Mouse (Mus musculus): ENCODE results near the gene Strada.
"Not testable (repeated sequence)": the region's sequence is repeated elsewhere in the genome, so short reads cannot be mapped to it uniquely, and the experiment has no call there.

Gene Strada

DNA sequence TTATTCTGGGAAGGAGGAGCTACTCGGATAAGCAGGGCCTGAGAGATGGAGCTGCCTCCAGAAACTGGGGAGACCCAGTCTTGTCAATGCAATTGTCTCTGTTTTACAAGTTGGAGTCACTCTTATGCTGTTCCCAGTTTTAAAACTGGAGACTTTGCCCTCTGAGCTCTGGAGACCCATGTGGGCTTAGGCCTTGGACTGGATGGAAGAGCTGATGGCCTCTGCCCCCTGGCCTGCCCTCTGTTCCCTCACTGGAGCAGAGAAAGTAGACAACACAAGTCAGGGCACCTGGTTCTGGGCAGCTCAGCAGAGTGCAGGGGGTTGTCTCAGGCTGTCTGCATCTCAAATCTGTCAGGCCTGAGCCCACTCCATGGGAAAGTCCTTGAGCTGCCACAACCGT, 47.2 kb downstream of the Strada start:
- DNase-seq: no peak

DNA sequence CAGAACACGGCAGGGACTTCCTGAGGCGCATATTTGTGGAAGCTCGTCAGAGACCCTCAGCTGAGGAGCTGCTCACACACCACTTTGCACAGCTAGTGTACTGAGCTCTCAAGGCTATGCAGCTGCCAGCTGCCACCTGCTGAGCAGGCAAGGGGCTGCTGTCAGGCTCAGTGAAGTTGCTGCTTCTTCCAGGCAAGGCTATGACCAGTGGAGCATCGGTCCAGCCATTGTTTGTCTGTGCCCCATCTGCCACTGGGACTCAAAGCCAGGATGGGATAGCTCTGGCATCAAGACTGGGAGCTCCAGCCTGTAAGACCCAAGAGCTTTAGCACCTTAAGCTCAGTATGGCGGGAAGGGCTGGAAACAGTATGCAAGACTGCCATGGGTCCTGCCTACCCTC, 47.9 kb downstream of the Strada start:
- DNase-seq: no peak

DNA sequence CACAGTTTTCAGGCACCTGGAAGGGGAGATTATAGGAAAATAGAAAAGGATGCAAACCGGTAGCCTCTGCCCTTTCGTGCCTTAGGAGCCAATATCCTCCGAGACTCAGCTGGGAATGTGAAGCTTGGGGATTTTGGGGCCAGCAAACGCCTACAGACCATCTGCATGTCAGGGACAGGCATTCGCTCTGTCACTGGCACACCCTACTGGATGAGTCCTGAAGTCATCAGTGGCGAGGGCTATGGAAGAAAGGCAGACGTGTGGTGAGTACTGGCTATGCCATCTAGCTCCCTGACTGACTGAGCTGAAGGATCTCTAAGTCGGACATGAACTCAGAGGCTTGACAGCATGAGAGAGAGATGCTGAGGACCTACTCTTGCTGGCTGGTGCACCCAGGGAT, 49.8 kb downstream of the Strada start:
- peak; percentile 80 for DNase-seq

DNA sequence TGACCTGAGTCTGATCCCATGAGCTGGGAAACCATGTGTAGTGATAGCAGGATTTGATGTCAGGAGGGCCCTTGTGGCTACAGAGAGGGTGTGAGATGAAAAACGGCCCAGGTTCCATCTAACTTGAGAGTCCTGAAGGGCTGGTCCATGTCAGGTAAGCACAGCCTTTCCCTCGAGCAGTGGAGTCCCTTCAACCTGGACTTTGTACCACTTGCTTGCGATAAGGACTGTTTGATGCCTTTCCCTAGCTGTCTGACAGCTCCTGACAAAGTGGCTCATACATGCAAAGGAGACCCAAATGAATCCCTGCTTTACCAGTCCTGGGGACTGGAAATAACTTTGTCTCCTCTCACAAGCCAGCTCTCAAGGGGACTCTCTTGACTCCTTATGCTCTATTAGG, 50.7 kb downstream of the Strada start:
- DNase-seq: no peak

DNA sequence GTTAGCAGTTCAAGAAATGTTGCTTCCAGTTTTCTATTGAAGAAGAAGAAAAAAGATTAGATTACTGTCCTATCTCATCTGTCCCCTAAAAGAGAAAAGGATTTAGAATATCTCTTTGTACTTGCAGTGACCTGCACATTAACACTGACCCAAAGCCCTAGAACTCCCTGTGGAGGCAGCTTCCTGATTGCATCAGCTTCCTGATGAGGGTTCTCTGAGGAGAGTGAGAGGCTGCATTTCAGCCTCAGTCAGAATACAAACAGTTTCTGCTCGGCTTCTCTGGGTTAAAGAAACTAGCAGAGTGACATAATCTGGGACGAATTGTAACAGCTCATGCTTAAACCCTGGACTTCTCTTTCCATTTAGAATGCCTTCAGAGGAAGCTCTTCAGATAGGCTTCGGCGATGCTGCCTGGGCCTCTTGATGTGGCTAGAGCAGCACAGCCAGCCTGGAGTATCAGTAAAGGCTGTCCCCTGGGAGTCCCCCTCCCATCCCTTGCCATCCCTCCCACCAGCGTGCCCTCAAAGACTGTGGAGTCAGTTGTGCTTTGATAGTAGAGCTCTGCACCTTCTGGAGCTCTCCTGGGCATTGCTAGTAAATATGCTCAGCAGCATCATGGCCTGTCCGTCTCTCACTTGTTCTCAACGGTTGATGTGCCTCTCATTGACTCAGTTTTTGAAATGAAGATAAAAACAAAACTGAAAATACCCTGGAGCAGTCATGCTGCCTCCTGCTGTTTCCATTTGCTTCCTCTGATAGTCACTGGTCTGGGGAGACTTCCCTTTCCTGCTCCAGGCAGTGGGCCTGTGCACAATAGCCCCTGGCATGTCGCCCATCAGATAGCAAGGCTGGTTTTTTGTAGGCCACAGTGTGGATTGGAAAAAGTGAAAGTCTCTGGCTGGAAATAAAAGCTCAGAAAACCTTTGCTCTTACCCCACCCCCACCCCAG, 67.1 kb downstream of the Strada start:
- DNase-seq: no peak

DNA sequence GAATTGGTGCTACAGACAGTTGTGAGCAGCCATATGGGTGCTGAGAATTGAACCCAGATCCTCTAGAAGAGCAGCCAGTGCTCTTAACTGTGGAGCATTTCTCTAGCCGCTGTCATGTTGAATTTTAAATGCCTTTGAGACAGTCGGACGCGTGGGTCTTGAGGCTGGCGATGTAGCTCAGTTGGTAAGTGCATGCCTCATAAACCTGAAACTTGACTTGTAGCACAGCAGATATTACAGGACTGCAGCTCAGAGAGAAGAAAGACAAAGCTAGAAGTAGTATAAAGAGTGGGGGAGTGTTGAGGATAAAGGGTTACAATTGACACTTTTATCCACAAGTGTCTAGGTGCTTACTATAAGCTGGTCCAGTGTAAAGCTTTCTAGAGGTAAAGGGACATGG, 69.5 kb downstream of the Strada start:
- no peak for DNase-seq

DNA sequence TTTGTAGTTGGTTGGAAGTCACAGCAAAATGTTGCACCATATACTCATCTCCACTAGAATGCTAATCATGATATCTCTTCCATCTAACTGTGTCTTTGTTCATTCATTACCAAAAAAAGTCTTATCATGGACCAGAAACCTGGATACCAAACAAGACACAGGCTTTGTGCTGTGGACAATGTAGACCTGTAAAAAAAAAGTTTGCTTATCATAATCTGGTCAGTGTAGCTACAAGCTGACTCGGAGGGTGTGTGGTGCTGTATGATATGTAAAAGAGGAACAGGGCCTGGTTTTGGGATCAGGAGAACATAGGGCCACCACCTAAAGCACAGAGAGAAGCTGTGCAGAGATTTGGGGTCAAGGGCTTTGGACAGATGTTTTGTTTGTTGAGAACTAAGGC, 72.5 kb downstream of the Strada start:
- DNase-seq: no peak

DNA sequence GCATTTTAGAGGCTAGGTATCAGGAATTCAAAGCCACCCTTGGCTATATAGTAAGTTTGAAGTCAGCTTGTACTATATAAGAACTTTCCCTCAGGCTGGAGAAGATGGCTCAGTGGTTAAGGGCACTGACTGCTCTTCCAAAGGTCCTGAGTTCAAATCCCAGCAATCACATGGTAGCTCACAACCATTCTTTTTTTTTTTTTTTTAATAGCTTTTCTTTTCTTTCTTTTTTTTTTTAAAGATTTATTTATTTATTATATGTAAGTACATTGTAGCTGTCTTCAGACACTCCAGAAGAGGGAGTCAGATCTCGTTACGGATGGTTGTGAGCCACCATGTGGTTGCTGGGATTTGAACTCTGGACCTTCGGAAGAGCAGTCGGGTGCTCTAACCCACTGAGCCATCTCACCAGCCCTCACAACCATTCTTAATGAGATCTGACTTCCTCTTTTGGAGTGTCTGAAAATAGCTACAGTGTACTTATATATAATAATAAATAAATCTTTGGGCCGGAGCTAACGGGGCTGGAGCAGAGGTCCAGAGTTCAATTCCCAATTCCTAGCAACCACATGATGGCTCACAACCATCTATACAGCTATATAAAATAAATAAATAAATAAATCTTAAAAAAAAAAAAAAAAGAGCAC, 75.1 kb downstream of the Strada start:
- not testable (repeated sequence) for DNase-seq

DNA sequence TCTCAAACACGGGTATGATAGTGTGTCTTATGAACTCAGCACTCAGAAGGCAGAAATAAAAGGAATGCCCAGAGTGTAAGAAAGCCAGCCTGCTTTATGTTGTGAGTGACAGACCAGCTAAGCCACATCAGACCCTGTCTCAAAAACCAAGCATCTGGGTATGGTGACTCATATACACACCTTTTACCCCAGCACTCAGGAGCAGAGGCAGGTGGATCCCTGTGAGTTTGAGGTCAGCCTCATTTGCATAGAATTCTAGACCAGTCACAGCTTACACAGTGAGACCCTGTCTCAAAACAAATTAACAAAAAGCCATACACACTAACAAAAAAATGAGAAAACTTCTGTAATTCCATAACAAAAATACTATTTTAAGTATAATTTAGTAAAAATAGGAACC, 76.1 kb downstream of the Strada start:
- no peak for DNase-seq

DNA sequence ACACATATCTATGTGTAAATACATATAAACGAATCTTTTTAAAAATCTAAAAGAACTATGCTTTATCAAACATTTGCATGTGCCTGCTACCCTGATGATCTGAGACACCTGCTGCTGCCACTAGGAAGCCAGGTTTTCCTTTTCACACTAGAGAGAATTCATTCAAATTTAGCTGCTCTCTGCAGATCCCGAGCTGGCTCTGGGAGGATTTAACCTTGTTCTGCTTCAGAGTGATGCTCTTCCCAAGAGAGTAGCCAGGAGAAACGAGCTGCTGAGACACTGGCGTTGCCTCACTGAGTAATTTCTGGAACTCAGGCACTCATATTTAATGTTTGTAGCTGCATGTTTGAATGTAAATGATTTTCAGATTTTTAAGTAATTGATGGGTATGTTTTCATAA, 77.2 kb downstream of the Strada start:
- no peak for DNase-seq

DNA sequence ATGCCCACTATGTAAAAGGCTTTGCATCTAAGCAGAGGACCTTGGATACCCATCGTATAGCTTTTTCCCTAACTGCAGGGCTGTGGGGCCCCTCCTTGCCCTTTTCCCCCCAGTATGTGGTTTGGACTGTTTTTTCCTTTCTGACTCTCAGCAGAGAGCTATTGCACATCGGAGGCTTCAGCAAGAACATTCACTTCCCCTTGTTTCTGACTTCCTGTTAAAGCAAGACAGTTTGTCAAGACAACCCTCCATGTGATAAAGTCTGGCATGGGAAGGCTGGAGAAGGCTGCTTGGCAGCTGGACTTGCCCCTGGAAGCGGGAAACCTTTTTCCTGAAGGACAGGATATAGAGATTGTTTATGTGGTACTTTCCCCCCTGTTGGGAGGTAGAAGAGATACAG, 79.2 kb downstream of the Strada start:
- DNase-seq: no peak

DNA sequence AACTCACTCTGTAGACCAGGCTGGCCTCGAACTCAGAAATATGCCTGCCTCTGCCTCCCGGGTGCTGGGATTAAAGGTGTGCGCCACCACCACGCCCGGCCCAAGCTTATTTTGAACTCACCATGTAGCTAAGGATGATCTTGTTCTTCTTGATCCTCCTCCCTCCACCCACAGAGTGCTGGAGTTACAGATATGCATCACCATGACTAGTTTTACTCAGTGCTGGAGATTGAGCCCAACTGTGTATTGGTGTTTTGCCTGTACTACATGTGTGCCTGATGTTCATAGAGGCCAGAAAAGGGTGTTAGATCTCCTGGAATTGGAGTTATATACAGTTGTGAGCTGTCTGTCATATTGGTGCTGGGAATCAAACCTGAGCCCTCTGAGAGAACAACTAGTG, 79.7 kb downstream of the Strada start:
- no peak for DNase-seq

All from right cerebral cortex, adult 18-20 months (tissue).